ENCODE assay signal across 23 mouse cellular contexts in the genomic region with DNA sequence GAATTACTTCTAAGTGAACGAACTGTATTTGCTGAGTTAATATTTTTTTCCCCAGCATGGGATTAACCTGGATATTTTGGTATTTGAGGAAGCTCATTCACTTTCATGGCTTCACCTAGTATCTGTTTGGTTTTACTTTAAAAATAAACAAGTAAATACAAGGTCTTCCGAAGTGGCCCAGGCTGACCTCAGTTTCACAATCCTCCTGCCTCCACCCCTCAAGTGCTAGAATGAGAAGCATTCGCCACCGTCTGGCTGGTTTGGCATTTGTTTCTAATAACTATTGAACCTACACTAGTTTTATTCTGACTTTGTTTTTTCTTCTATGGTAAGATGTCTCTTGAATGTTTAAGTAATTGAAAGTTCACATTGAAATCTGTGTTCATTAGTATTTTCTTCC. TPM values are rescaled to one million over a fixed set of nuclear protein-coding genes. Genes with fewer than 3 reads are reported as not detected.
DNase-seq lines count a peak whose midpoint lies in the region; ATAC-seq and TF ChIP-seq lines count a peak whose summit lies in the region.
"Had no signal": no experiment of that assay in that cellular context is flagged by ENCODE, and none has a peak within 500 bp of the region (broad histone marks: within the 10 kb centered on the region; RNA-seq: fewer than 3 reads in every experiment).

No protein-coding gene starts in this region.

- no peaks in the 10 kb centered on the region for H3K27me3 ChIP-seq in heart, adult 2 months (ENCODE audit: control insufficient read depth, insufficient read depth, low read length)
- H3K27me3 ChIP-seq: forebrain, embryonic 13.5 days; heart, embryonic 15.5 days; hindbrain, embryonic 13.5 days had no signal

- no peaks in the 10 kb centered on the region for H3K36me3 ChIP-seq in heart, adult 2 months (ENCODE audit: control insufficient read depth, insufficient read depth, low read length)
- H3K36me3 ChIP-seq: heart, embryonic 10.5 days; heart, embryonic 15.5 days; hindbrain, embryonic 13.5 days had no signal

- H3K79me2 ChIP-seq in heart, adult 2 months (replicated peaks; ENCODE audit: control insufficient read depth, insufficient read depth, low read length): no peaks in the 10 kb centered on the region

- 60% methylated on average over 4 of the region's 4 CpGs for WGBS in heart, adult 2 months

- no peak for ATAC-seq in inflammation-experienced regulatory T-cells, adult 6 months
- ATAC-seq: CD4-positive, CD25-positive, alpha-beta regulatory T cell, adult 4 months; forebrain, embryonic 13.5 days had no signal

- no peak overlapping the region for H3K4me3 ChIP-seq in heart, adult 2 months
- no peak overlapping the region for H3K4me3 ChIP-seq in layer of hippocampus, adult 2 months
- H3K4me3 ChIP-seq: forebrain, embryonic 13.5 days; heart, embryonic 10.5 days; heart, embryonic 15.5 days; hindbrain, embryonic 13.5 days had no signal

- H3K4me1 ChIP-seq in heart, adult 2 months (ENCODE audit: control insufficient read depth, insufficient read depth, low read length): no peaks in the 10 kb centered on the region; the same call in 1 of the 2 replicates
- H3K4me1 ChIP-seq: forebrain, embryonic 13.5 days; heart, embryonic 15.5 days; hindbrain, embryonic 13.5 days had no signal

- no peak overlapping the region for H3K9ac ChIP-seq in heart, adult 2 months (ENCODE audit: low read depth, low read length)
- H3K9ac ChIP-seq: forebrain, embryonic 13.5 days; heart, embryonic 15.5 days; hindbrain, embryonic 13.5 days; liver, embryonic 14.5 days; lung, embryonic 14.5 days had no signal

- no peak overlapping the region for H3K27ac ChIP-seq in heart, adult 2 months
- H3K27ac ChIP-seq in layer of hippocampus, adult 2 months: no peak overlapping the region
- H3K27ac ChIP-seq: forebrain, embryonic 13.5 days; heart, embryonic 10.5 days; heart, embryonic 15.5 days; hindbrain, embryonic 13.5 days; liver, embryonic 14.5 days had no signal

- intact Hi-C loops in heart, adult 2 months (cut with DNase I): no loop called here
- intact Hi-C loops in heart, postnatal 10 days (cut with DNase I): no loop called here

- peak; percentile 12; the same call in 1 of the 2 replicates for TF ChIP-seq CTCF in heart, adult 2 months (IDR thresholded peaks at IDR 0.05)
- peak; percentile 28; the same call in 1 of the 2 replicates for TF ChIP-seq CTCF in layer of hippocampus, adult 2 months (conservative IDR thresholded peaks at IDR 0.05)

- DNase-seq in heart, adult 2 months: no peak
- no peak for DNase-seq in heart, postnatal 10 days
- DNase-seq in layer of hippocampus, adult 2 months (ENCODE audit: low spot score in 2 of 2): no peak
- no peak for DNase-seq in layer of hippocampus, adult 18-20 months (ENCODE audit: low spot score in 2 of 2)
- DNase-seq in adipocyte (ENCODE audit: low spot score): peak; percentile 17
- peak; percentile 35 to 54 for DNase-seq in adrenal gland, postnatal 36 days
- DNase-seq: cerebellum, adult 8-10 months; cerebellum, postnatal 25 days; gastrocnemius, postnatal 10 days; heart, postnatal 36 days; kidney, postnatal 25 days; layer of hippocampus, postnatal 36 days; left cerebral cortex, postnatal 4 days; lung, embryonic 14.5 days; midbrain, embryonic 14.5 days; thymus, postnatal 4 days had no signal

- TF ChIP-seq POLR2A in heart, adult 2 months (IDR thresholded peaks at IDR 0.05; ENCODE audit: insufficient read depth, low read depth, low read length): no peak

- TF ChIP-seq EP300 in heart, adult 2 months (IDR thresholded peaks at IDR 0.05; ENCODE audit: insufficient read depth, low read depth, low read length): no peak

RNA-seq across cellular contexts. Expression of a gene that starts 23.0 kb away (rescaled TPM):
- 10 to 100 TPM; 53.3 to 76.8 TPM for total RNA-seq in heart, adult 2 months (2021)
- 19.3 and 35.1 TPM in 2 replicates for polyA plus RNA-seq in heart, adult 2 months (2012; rRNA removed)
- total RNA-seq in heart, postnatal 10 days (2021): 10 to 100 TPM; 44.8 to 47.4 TPM
- total RNA-seq in layer of hippocampus, adult 2 months (2021): 1 to 10 TPM; 6.8 to 8.5 TPM
- 1 to 10 TPM; 7.3 to 7.5 TPM for total RNA-seq in layer of hippocampus, adult 18-20 months (2021)
- 100 to 1,000 TPM; 264 to 353 TPM for total RNA-seq in adrenal gland, postnatal 36 days (2021)
- polyA plus RNA-seq in inflammation-experienced regulatory T-cells, adult 6 months (2017; shearing (Covaris generic)): 1 to 10 TPM; 3.6 to 8.8 (median 3.6) TPM

Comparison
In these comparisons a context has a peak if more than half of its experiments do, and no peak if none do; other contexts are left out.
1. DNase-seq: peak in adipocyte (single experiment) and adrenal gland, postnatal 36 days (2 of 2); none in heart, adult 2 months (0 of 2), heart, postnatal 10 days (0 of 2), layer of hippocampus, adult 2 months (0 of 2) and layer of hippocampus, adult 18-20 months (0 of 2).
2. RNA of a gene that starts 23.0 kb away (total RNA-seq): 264 to 353 TPM in adrenal gland, postnatal 36 days, 53.3 to 76.8 TPM in heart, adult 2 months and 44.8 to 47.4 TPM in heart, postnatal 10 days; 6.8 to 8.5 TPM in layer of hippocampus, adult 2 months and 7.3 to 7.5 TPM in layer of hippocampus, adult 18-20 months; every median in the first group is over 4 times any median in the second.